Mouse (Mus musculus) cortical plate, adult 2 months (tissue): ENCODE data around the gene Olfr1443. TPM values are rescaled to one million over a fixed set of nuclear protein-coding genes. Genes with fewer than 3 reads are reported as not detected.
"Not testable (repeated sequence)": the region's sequence is repeated elsewhere in the genome, so short reads cannot be mapped to it uniquely, and the experiment has no call there.

Experiments
- H3K27ac ChIP-seq: fragments of 200-500 bp; 2 replicates; pipeline ENCODE4 v1.5.1; 2012; ENCODE audit warnings: low read length, control low read depth, inconsistent platforms; ENCODE audit not compliant: insufficient read depth
- H3K4me1 ChIP-seq: fragments of 200-500 bp; 2 replicates; pipeline ENCODE4 v1.6.1; 2011; ENCODE audit warnings: low read length; ENCODE audit not compliant: control insufficient read depth, insufficient read depth
- H3K4me3 ChIP-seq: fragments of 200-500 bp; 2 replicates; pipeline ENCODE4 v1.5.1; 2011; ENCODE audit warnings: mild to moderate bottlenecking, low read length, control low read depth; ENCODE audit not compliant: insufficient read depth
- CTCF ChIP-seq: fragments of 200-500 bp; IDR thresholded peaks from 2 replicates; pipeline ENCODE4 v1.5.1; 2011; ENCODE audit warnings: mild to moderate bottlenecking, control low read depth, low read length; ENCODE audit not compliant: insufficient read depth; ENCODE audit errors: extremely low read depth
- POLR2A ChIP-seq: fragments of 200-500 bp; IDR thresholded peaks from 2 replicates; pipeline ENCODE4 v1.6.1; 2011; ENCODE audit warnings: mild to moderate bottlenecking, low read length, control low read depth; ENCODE audit not compliant: insufficient read depth; ENCODE audit errors: extremely low read depth
- polyA plus RNA-seq: library from polyadenylated mRNA; depleted of rRNA; stranded (reverse); fragments of >200 nt; gene quantifications from 2 replicates; pipeline ENCODE4 v1.2.3, GENCODE M21; 2012; rRNA removed

The Olfr1443 gene
- polyA plus RNA-seq: not detected in 2 replicates

- H3K4me3 ChIP-seq: no peak within 1 kb of the TSS
- TF ChIP-seq CTCF (no peak), POLR2A (no peak)
- no peak within 1 kb of the TSS for H3K27ac ChIP-seq
- H3K4me1 ChIP-seq: no peaks in the 10 kb centered on the region
These were observed at the start of gene Olfr1443 for GRCm38 (mm10) chr19:12677812-12678211. Olfr1443 (plus strand) TSS chr19:12678112.

DNA sequence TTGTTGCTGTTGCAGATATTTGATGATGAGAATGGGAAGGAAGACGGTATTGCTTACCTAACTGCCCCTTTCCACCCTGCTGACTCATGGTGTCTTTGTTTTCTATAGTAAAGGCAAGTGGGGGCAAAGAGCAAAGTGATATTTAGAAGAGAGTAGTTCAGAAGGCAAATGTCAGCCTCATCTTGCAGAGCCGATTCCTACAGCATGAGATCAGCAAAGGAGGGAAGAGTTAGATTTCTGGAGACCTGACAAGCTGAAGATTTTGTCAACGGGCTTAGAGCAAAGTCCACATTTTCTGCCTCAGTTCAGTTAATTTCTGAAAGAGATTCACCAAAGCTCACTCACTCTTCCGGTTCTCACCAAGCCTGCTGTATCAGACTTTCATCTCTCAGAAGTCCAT lies 44.7 kb upstream of the Olfr1443 start, which contains the start of gene Glyat:
Glyat (plus strand) TSS at position 133 of the 400 bp plus-strand sequence.
- TF ChIP-seq CTCF: no peak
- TF ChIP-seq POLR2A: no peak
- H3K4me1 ChIP-seq: no peaks in the 10 kb centered on the region
- H3K4me3 ChIP-seq: no peak within 1 kb of the TSS
- no peak within 1 kb of the TSS for H3K27ac ChIP-seq

DNA sequence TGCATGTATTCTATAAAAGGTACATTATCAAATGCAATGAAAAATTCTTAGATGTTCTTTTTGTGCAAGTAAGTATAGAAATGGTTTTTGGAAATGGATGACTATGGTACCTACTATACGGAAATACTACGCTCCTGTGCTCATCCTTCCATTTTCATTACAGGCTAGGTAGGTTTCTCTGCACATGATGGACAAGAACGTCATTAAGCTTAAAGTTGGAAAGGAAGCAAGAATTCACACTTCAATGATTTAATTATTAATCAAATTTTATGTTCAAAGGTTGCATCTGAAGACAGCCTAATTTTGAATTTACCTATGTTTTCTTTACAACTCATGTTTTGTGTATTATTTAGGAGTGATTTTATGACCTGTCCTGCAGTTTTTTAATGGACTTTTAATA lies 43.7 kb upstream of the Olfr1443 start:
- Histone ChIP-seq H3K4me1 (no peaks in the 10 kb centered on the region), H3K27ac (no peak overlapping the region), H3K4me3 (no peak overlapping the region)
- TF ChIP-seq CTCF (no peak), POLR2A (no peak)

GRCm38 (mm10) chr19:12634963-12635362 lies 42.9 kb upstream of the Olfr1443 start:
- Histone ChIP-seq H3K4me3 (no peak overlapping the region), H3K27ac (no peak overlapping the region), H3K4me1 (no peaks in the 10 kb centered on the region)
- TF ChIP-seq POLR2A: no peak
- TF ChIP-seq CTCF: no peak

DNA sequence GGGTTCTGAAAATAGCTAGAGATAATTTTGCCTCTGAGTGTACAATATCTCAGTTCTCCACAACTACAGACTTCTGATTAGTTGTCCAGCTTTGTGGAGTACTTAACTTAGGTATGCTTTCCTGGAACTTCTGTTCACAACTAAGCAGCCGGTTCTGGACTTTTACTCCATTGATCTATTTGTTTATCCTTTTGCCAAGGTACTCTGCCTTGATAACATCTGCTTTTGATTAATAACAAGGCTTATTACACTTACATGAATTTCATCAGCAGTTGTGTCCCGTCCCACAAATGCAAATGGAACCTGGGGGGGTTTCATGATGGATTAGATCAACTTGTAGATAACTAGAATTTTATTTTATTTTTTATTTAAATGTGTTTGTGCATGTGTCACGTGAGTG lies 41.0 kb upstream of the Olfr1443 start:
- TF ChIP-seq POLR2A (no peak), CTCF (no peak)
- Histone ChIP-seq H3K4me3 (no peak overlapping the region), H3K4me1 (no peaks in the 10 kb centered on the region), H3K27ac (no peak overlapping the region)

DNA sequence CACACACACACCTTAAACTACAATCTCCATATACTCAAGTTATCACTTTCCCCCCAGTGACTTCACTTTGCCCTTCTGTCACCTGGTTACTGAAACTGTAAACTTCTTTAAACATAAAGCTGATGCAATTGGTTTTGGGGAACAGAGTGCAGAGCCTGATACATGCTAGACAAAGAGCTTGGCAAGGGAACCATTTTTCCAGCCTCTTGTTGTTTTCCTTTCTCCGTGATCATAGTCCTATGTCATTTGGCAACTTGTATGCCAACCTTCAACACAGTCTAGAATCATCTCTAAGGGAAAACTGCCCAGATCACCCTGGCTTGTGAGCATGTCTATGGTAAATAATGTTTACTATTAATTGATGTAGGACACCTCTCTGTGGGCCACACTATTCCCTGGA lies 39.9 kb upstream of the Olfr1443 start:
- Histone ChIP-seq H3K4me1 (no peaks in the 10 kb centered on the region), H3K4me3 (no peak overlapping the region), H3K27ac (no peak overlapping the region)
- no peak for TF ChIP-seq POLR2A
- TF ChIP-seq CTCF: no peak

DNA sequence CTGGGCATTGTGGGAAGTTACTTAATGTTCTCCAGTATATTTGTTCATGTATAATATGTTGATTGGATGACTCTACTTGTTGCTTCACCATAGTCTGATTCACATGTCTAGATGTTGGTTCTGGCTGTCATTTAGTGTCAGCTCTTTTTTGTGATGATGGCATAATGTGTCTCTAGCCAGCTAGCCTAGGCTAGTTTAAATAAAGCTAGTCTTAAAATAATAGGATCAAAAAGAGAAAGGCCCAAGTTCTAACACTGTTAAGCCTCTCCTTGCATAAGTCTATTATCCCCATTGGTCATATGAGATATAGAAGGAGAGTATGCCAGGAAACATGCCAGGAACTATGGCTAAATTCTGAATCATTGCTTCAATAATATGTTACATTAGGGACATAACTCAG lies 28.4 kb upstream of the Olfr1443 start:
- no peak overlapping the region for H3K27ac ChIP-seq
- no peaks in the 10 kb centered on the region for H3K4me1 ChIP-seq
- no peak for TF ChIP-seq POLR2A
- TF ChIP-seq CTCF: no peak
- H3K4me3 ChIP-seq: no peak overlapping the region

GRCm38 (mm10) chr19:12666156-12666555 lies 11.8 kb upstream of the Olfr1443 start:
- Histone ChIP-seq H3K4me3 (no peak overlapping the region), H3K27ac (no peak overlapping the region), H3K4me1 (no peaks in the 10 kb centered on the region)
- no peak for TF ChIP-seq CTCF
- no peak for TF ChIP-seq POLR2A

- not testable (repeated sequence) for H3K4me3 ChIP-seq, H3K4me1 ChIP-seq, H3K27ac ChIP-seq
These were observed 9.3 kb upstream of the Olfr1443 start for GRCm38 (mm10) chr19:12668601-12669000.

DNA sequence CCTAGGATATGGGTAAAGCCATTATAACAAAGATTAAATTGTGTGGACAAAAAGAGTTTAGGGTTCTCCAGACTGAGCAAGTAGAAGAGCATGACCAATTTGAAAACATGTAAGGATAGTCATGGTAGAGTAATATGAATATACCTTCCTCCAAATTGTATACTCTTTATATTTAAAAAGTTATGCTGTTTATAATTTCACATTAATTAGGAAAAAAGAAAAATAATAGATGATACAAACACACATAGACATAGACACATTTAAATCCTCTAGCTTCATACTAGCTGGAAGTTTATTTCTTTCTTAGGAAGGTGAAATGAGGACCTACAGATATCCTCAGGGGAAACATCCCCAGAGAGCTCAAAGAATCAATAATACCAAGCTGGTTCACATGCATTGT lies 7.8 kb upstream of the Olfr1443 start, which contains the start of gene Olfr1442:
Olfr1442 (plus strand) TSS at position 301 of the 400 bp plus-strand sequence.
- H3K27ac ChIP-seq: no peak within 1 kb of the TSS
- no peaks in the 10 kb centered on the region for H3K4me1 ChIP-seq
- TF ChIP-seq POLR2A (no peak), CTCF (no peak)
- H3K4me3 ChIP-seq: no peak within 1 kb of the TSS

DNA sequence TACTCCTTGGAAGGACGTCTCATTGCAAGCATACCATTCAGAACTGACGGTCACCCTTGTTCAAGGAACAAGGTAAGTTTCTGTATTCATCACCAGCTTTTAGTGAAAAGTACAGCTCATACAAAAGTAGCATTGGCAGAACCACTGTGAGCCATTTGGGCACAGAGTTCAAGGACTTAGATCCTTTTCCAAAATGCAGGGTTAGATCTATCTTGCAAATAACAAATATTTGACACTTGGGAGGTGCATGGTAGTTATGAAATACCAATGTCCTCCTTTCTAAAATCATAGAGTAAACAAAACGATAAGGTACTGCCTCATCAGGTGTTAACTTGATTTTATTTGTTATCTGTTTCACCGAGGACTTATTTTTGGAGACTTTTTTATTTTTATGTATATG lies 6.9 kb upstream of the Olfr1443 start:
- Histone ChIP-seq H3K4me3 (no peak overlapping the region), H3K27ac (no peak overlapping the region), H3K4me1 (no peaks in the 10 kb centered on the region)
- no peak for TF ChIP-seq POLR2A
- TF ChIP-seq CTCF: no peak
